Mouse (Mus musculus) kidney, adult 18-20 months (tissue): ENCODE measurements around the gene Ptpa.
A peak's percentile ranks its signal among the peaks of the same experiment; 100 is the strongest.
"Not testable (repeated sequence)": the region's sequence is repeated elsewhere in the genome, so short reads cannot be mapped to it uniquely, and the experiment has no call there.

Experiments used
- DNase-seq: peaks from one replicate; pipeline ENCODE4 v3.0.0; 2021

The Ptpa gene

DNA sequence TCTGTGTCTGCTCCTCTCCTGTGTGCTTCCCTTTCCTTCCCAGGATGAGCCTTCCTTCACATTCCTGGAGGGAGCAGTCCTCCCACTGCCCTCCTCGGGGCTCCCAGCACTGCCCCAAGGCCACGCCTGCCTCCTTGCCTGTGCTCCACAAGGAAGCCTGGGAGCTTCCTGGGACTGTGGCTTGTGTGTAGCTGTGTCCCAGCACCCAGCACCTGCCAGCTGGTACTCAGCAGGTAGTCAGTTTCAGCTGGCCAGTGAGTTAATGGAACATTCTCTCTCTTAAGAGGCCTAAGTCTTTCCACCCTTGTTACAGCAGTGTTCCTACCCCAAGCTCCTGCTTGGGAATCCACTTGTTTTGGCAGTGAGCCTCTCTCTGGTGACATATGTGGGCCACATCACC, 13.0 kb upstream of the Ptpa start:
- DNase-seq = no peak

GRCm38 (mm10) chr2:30403870-30404269, 12.0 kb upstream of the Ptpa start:
- DNase-seq = no peak

- DNase-seq = no peak
These were observed 8.6 kb upstream of the Ptpa start for GRCm38 (mm10) chr2:30407221-30407620.

DNA sequence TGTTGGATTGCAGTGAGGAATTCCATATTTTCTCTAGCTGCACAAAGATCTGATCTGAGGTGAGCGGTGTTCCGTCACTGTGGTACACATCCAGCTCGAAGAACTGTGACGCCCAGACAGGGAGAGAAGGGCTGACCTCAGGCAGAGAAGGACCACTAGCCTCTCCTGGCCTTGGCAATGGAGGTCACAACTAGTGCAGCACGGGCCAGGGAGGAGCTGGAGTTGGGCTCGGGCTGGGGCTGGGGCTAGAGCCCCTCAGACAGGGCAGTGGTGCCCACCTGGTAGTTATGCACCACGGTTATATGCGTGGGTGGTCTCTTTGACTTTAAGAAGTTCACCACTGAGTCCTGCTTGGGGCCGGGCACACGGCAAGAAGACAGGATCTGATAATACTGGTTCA, 8.1 kb upstream of the Ptpa start:
- no peak for DNase-seq

DNA sequence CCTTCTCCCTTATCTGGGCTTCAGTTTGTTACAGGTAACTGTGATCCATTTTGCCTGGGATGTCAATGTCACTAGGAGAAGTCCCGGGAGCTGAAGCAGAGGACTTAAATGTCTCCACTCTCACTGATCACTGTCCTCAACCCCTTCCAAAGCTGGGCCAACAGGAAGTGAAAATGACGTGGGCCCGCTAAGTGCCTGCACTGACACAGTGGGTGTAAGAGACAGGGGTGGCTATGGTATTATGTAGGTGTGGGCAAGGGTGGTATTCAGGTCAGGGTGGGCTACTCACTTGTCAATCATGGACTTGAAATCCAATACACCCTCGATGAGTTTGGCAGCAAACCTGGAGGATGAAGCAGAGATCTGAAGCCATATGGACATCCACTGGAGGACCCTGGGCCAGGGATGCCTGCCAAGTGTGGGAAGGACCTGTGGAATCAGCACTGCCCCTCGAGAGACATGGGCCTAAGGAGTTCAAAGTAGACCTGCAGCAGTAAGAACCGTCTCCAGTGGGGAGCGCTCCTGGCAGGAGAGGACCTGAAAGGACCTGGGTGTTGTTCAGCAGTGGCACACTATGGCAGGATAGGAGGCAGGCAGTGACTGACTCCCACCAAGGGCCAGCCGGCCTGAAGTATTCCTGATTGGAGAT, 7.3 kb upstream of the Ptpa start:
- DNase-seq = no peak

- peak; percentile 65 for DNase-seq
These were observed 6.2 kb upstream of the Ptpa start for GRCm38 (mm10) chr2:30409454-30410176.

GRCm38 (mm10) chr2:30413038-30413973, 2.5 kb upstream of the Ptpa start:
- DNase-seq = no peak

GRCm38 (mm10) chr2:30414101-30414500, 1.7 kb upstream of the Ptpa start:
- DNase-seq = no peak

GRCm38 (mm10) chr2:30414681-30415080, 1.2 kb upstream of the Ptpa start:
- DNase-seq = no peak

GRCm38 (mm10) chr2:30415157-30415935, 493 bp upstream of the Ptpa start, which contains the start of gene Crat:
Gene Crat, minus strand, starts transcription at chr2:30415813.
- DNase-seq = peak; percentile 96

DNA sequence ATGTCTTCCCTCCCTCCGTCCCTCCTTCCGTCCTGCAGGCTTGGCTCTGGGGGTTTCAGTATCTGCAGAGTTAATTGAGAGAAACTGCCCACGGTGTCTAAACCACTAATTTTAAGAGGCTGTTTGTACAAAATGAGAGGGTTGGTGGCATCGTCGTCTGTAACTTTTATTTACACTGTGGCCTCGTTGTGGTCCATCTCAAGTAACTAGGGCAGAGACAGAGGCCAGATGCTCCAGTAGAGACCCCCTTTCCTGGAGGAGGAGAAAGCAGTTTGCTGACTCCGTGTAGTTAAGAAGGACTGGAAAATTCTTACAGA, 768 bp downstream of the Ptpa start:
- no peak for DNase-seq

GRCm38 (mm10) chr2:30417154-30417553, 1.3 kb downstream of the Ptpa start:
- not testable (repeated sequence) for DNase-seq

GRCm38 (mm10) chr2:30417595-30418165, 1.8 kb downstream of the Ptpa start:
- no peak for DNase-seq

DNA sequence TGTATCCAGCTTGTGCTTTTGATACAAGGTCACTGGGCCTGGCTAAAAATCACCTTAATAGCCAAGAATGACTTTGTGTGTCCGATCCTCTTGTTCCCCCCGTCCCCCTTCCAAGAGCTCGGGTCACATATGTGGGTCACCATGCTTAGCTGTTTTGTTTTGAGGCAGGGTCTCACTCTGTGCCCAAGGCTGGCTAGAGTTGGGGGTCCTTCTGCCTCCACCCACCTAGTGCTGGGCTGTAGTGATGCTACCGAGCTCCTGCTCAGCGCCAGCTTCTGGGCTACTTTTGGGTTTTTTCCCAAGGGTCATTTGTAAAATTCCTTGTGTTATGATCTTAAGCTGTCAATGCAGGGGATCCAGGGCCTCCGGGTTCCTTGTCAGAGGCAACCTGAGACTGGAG, 2.4 kb downstream of the Ptpa start:
- no peak for DNase-seq

- no peak for DNase-seq
These were observed 3.3 kb downstream of the Ptpa start for GRCm38 (mm10) chr2:30419112-30419511.

- DNase-seq = no peak
These were observed 5.6 kb downstream of the Ptpa start for GRCm38 (mm10) chr2:30421432-30421831.

- no peak for DNase-seq
These were observed 13.3 kb downstream of the Ptpa start for GRCm38 (mm10) chr2:30429156-30429555.

- peak; percentile 76 for DNase-seq
These were observed 19.7 kb downstream of the Ptpa start for GRCm38 (mm10) chr2:30435326-30436155.

- peak; percentile 76 for DNase-seq
These were observed 20.3 kb downstream of the Ptpa start for GRCm38 (mm10) chr2:30436156-30436545.

GRCm38 (mm10) chr2:30436809-30437208, 21.0 kb downstream of the Ptpa start:
- no peak for DNase-seq

GRCm38 (mm10) chr2:30437791-30438190, 22.0 kb downstream of the Ptpa start:
- DNase-seq = no peak

- no peak for DNase-seq
These were observed 23.8 kb downstream of the Ptpa start for GRCm38 (mm10) chr2:30439631-30440030.
